Mouse (Mus musculus): ENCODE data around the gene Dst. TPM values are rescaled to one million over a fixed set of nuclear protein-coding genes. Genes with fewer than 3 reads are reported as not detected.

Dst gene
- polyA plus RNA-seq, 1 experiment from 2014 or later, result 28.4 TPM

DNA sequence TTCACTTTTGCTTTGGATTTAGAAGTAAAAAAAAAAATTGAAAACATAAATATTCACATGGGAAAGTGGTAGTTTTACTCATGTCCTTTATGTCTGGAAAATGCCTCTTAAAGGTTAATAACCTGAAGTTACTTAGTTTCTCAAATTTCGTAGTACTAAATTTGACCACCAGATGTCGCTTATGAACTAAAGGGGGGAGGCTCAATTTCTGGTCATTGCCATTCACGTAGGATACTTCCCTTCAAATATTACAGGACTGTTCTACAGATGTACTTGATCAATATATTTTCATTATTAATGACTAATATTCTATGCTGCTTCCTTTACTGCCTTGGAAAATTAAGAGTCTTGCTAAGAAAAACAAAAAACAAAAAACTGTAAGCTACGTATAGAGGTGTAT, 293.5 kb downstream of the Dst start:
- H3K27me3 ChIP-seq (replicated peaks), result no peaks in the 10 kb centered on the region
- H3K9me3 ChIP-seq (replicated peaks), result no peaks in the 10 kb centered on the region
- peaks cover 81% of the 10 kb centered on the region for H3K36me3 ChIP-seq
- no peak for ATAC-seq (ENCODE audit: insufficient number of reproducible peaks, low FRiP score)
- H3K4me1 ChIP-seq (replicated peaks), result no peaks in the 10 kb centered on the region
- no peak overlapping the region for H3K4me2 ChIP-seq
- WGBS, result 42% methylated on average over 4 of the region's 4 CpGs
- no peak overlapping the region for H3K9ac ChIP-seq
- no peak overlapping the region for H3K27ac ChIP-seq (ENCODE audit: poor library complexity, severe bottlenecking)
- no peak overlapping the region for H3K4me3 ChIP-seq

DNA sequence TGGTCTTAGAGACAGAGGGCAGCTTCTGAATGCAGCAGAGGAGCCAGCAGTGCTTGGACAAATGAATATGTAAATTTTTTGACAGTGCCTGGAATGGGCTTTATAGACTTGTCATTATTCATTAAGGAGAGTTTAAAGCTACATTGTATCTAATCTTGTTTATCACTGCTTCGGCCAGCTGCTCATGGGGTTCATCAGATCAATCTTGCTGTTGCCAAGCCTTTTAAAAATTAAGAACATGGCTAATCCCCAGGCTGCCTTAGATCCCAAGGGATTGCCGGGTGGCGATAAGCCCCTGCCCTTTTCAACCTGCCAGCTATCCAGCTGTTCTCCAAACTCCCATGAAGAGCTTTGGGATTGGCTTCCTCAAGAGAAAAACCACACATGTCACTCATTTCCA, 303.7 kb downstream of the Dst start:
- no peak overlapping the region for H3K9ac ChIP-seq
- H3K4me2 ChIP-seq, result no peak overlapping the region
- 80% methylated on average over 3 of the region's 3 CpGs for WGBS
- no peak overlapping the region for H3K4me3 ChIP-seq
- H3K4me1 ChIP-seq (replicated peaks), result peaks cover 5% of the 10 kb centered on the region; the same call in 1 of the 2 replicates
- no peak overlapping the region for H3K27ac ChIP-seq (ENCODE audit: poor library complexity, severe bottlenecking)
- no peaks in the 10 kb centered on the region for H3K27me3 ChIP-seq (replicated peaks)
- no peaks in the 10 kb centered on the region for H3K9me3 ChIP-seq (replicated peaks)
- ATAC-seq (ENCODE audit: insufficient number of reproducible peaks, low FRiP score), result no peak
- peaks cover 65% of the 10 kb centered on the region for H3K36me3 ChIP-seq

DNA sequence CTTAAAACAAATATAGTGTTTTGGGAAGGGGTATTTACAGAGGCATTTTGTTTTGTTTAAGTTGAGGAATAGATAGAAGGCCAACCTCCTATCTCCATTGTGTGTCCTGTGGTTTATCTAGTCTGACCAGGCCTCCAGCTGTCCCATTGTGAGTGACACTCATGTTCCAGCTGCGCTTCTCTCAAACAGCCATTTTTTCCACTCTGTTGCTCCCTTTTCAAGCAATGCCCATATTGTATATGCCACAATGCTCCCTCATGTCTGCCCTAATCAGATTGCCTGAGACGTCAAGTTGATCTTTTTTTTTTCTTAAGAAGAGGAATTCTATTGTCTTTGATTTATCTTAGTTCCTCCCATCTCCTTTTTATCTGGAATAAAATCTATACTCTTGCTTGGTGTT, 308.4 kb downstream of the Dst start:
- Histone ChIP-seq H3K4me2 (no peak overlapping the region), H3K4me3 (no peak overlapping the region), H3K4me1 (replicated peaks) (no peaks in the 10 kb centered on the region), H3K27me3 (replicated peaks) (no peaks in the 10 kb centered on the region), H3K36me3 (peaks cover 64% of the 10 kb centered on the region), H3K9me3 (replicated peaks) (no peaks in the 10 kb centered on the region), H3K27ac (ENCODE audit: poor library complexity, severe bottlenecking) (no peak overlapping the region), H3K9ac (no peak overlapping the region)
- ATAC-seq (ENCODE audit: insufficient number of reproducible peaks, low FRiP score), result no peak
- WGBS, result 68% methylated on average over 2 of the region's 2 CpGs

DNA sequence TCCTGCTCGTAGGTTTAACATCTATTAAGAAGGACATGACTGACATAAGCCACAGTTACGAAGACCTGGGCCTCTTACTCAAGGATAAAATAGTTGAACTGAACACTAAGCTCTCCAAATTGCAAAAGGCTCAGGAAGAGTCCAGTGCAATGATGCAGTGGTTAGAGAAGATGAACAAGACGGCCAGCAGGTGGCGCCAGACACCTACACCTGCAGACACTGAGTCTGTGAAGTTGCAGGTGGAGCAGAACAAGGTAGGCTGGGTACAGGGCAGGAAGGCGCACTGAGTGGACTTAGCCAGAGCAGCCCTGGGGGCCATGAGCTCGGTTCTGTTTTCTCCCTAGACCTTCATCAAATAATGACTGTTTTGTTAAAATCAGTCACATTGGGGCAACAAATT, 310.3 kb downstream of the Dst start:
- Histone ChIP-seq H3K27ac (ENCODE audit: poor library complexity, severe bottlenecking) (no peak overlapping the region), H3K4me1 (replicated peaks) (no peaks in the 10 kb centered on the region), H3K36me3 (peaks cover 58% of the 10 kb centered on the region), H3K9me3 (replicated peaks) (no peaks in the 10 kb centered on the region), H3K4me3 (no peak overlapping the region), H3K4me2 (no peak overlapping the region), H3K27me3 (replicated peaks) (no peaks in the 10 kb centered on the region), H3K9ac (no peak overlapping the region)
- 31% methylated on average over 6 of the region's 6 CpGs for WGBS
- no peak for ATAC-seq (ENCODE audit: insufficient number of reproducible peaks, low FRiP score)

DNA sequence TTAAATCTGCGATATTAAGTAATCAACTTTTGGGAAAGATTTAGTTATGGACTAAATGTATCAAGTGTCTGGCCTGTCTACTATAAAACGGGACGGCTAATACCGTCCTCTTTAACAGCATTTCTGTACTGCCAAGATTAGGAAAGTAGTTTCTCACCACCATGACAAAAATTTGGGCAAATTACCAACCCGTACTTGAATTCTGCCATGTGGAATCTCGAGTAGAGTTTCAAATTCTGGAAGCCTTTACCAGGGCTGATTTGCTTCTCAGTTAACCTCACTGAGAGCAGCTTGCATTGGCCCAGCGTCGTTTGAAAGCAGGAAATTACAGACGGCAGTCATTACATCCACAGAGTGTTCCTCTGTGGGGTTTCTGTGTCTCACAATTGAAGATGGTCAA, 310.8 kb downstream of the Dst start:
- H3K9me3 ChIP-seq (replicated peaks), result no peaks in the 10 kb centered on the region
- no peak overlapping the region for H3K9ac ChIP-seq
- no peak overlapping the region for H3K4me2 ChIP-seq
- 82% methylated on average over 9 of the region's 9 CpGs for WGBS
- no peaks in the 10 kb centered on the region for H3K27me3 ChIP-seq (replicated peaks)
- no peaks in the 10 kb centered on the region for H3K4me1 ChIP-seq (replicated peaks)
- no peak for ATAC-seq (ENCODE audit: insufficient number of reproducible peaks, low FRiP score)
- peaks cover 57% of the 10 kb centered on the region for H3K36me3 ChIP-seq
- no peak overlapping the region for H3K4me3 ChIP-seq
- H3K27ac ChIP-seq (ENCODE audit: poor library complexity, severe bottlenecking), result no peak overlapping the region

DNA sequence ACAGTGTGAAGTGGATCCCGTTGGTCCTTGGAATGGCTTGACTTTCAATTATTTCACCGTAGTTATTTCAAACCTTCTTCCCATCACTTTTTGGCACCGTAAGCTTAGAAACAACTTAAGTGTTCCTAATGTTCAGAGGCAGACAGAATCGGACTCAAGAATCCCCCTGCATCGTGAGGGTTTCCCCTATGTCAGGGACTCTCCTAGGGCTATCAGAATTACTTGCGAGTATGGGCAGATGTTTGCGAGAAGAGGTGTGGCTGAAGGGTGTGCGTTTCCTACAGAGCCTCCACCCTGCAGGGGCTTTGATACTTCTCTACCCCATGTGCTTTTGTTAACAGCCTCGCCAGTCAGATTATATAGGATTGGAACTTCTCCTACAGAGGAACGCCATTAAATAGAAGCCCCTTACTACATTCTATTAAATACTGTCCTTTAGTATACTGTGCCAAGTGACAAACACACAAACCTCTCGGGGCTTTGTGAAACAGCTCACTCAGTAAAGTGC, 312.1 kb downstream of the Dst start:
- 81% methylated on average over 11 of the region's 11 CpGs for WGBS
- Histone ChIP-seq H3K4me2 (no peak overlapping the region), H3K27ac (ENCODE audit: poor library complexity, severe bottlenecking) (no peak overlapping the region), H3K36me3 (peaks cover 58% of the 10 kb centered on the region), H3K9ac (no peak overlapping the region), H3K4me3 (no peak overlapping the region), H3K9me3 (replicated peaks) (no peaks in the 10 kb centered on the region), H3K4me1 (replicated peaks) (no peaks in the 10 kb centered on the region), H3K27me3 (replicated peaks) (no peaks in the 10 kb centered on the region)
- ATAC-seq (ENCODE audit: insufficient number of reproducible peaks, low FRiP score), result no peak

DNA sequence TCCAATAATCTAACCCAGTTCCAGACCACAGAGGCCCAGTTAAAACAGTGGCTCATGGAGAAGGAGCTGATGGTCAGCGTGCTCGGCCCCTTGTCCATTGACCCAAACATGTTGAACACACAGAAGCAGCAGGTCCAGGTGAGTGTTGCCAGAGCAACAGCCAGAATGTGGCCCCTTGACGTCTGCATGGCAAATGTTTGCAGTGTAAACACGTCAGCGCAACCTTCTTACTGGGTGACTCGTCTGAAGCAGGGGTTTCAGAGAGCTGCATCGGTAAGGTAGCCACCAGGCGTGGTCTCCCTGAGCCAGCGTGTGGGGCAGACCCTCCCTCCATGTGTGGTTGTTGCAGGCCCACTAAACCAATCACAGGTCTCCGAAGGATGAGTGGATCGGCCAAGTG, 315.8 kb downstream of the Dst start:
- H3K9ac ChIP-seq, result no peak overlapping the region
- H3K27ac ChIP-seq (ENCODE audit: poor library complexity, severe bottlenecking), result no peak overlapping the region
- WGBS, result 85% methylated on average over 11 of the region's 11 CpGs
- no peaks in the 10 kb centered on the region for H3K4me1 ChIP-seq (replicated peaks)
- H3K9me3 ChIP-seq (replicated peaks), result no peaks in the 10 kb centered on the region
- no peak for ATAC-seq (ENCODE audit: insufficient number of reproducible peaks, low FRiP score)
- H3K27me3 ChIP-seq (replicated peaks), result no peaks in the 10 kb centered on the region
- no peak overlapping the region for H3K4me3 ChIP-seq
- H3K36me3 ChIP-seq, result peaks cover 74% of the 10 kb centered on the region
- H3K4me2 ChIP-seq, result no peak overlapping the region

DNA sequence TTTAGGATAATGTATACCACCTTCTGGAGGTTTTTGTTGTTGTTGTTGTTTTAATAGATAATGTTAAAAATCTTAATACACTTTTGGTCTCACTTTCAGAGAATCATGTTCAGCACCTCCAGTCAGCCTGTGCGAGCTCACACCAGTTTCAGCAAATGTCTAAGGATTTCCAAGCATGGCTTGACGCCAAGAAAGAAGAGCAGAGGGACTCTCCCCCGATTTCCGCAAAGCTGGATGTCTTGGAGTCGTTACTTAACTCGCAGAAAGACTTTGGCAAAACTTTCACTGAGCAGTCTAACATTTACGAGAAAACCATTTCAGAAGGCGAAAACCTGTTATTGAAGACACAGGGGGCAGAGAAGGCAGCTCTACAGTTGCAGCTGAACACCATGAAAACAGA, 319.7 kb downstream of the Dst start:
- H3K36me3 ChIP-seq, result peaks cover 65% of the 10 kb centered on the region
- H3K9ac ChIP-seq, result no peak overlapping the region

DNA sequence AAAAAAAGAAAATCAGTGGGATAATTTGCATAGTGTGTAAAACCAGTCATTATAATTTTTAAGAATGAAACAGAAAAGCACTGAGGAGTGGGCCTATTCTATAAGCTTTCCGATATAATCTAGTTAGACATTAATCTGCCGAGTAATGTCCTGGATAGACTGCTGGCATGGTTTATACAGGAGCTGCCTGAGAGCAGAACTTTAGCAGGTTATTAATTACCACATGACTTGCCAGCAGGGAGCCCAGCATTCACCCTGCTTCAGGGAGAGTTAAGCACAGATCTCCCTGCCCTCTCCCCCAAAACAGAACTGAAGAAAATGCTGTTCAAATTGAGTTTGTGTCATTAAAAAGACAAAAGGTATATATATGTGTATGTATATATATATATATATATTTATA, 323.0 kb downstream of the Dst start:
- 84% methylated on average over 2 of the region's 2 CpGs for WGBS
- Histone ChIP-seq H3K27me3 (replicated peaks) (no peaks in the 10 kb centered on the region), H3K36me3 (peaks cover 38% of the 10 kb centered on the region), H3K4me3 (no peak overlapping the region), H3K27ac (ENCODE audit: poor library complexity, severe bottlenecking) (no peak overlapping the region), H3K9ac (no peak overlapping the region), H3K4me2 (no peak overlapping the region), H3K4me1 (replicated peaks) (peaks cover 2% of the 10 kb centered on the region), H3K9me3 (replicated peaks) (no peaks in the 10 kb centered on the region)
- ATAC-seq (ENCODE audit: insufficient number of reproducible peaks, low FRiP score), result no peak

More for the DNA sequence above, 319.7 kb downstream of the Dst start:
- 81% methylated on average over 8 of the region's 8 CpGs for WGBS
- no peak for ATAC-seq (ENCODE audit: insufficient number of reproducible peaks, low FRiP score)
- H3K4me2 ChIP-seq, result no peak overlapping the region
- H3K27me3 ChIP-seq (replicated peaks), result no peaks in the 10 kb centered on the region
- H3K9me3 ChIP-seq (replicated peaks), result no peaks in the 10 kb centered on the region
- no peak overlapping the region for H3K27ac ChIP-seq (ENCODE audit: poor library complexity, severe bottlenecking)
- no peak overlapping the region for H3K4me3 ChIP-seq
- H3K4me1 ChIP-seq (replicated peaks), result no peaks in the 10 kb centered on the region

DNA sequence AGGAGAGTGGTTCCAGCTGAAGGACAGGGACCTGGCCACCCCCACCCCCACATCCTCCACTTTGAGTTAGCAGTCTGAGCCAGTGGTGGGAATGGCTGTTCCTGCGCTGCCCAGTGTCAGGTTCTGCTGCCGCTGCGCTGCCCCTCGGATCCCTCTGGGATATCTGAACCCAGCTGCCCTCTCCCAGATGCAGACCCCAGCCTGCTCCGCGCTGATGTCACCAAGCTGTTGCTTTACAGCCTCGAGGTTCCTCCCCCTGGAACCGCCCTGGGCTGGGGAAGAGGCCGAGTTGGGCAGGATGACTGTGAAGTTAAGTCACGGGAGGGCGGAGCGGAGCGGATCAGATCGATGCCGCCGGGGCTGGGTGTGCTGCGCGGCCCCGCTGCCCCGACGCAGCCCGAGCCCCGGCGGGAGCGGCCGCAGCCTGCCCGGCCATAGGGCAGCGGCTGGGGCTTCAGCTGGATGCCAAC, 328.3 kb downstream of the Dst start:
- no peak overlapping the region; the same call in 1 of the 2 replicates for H3K27ac ChIP-seq (ENCODE audit: poor library complexity, severe bottlenecking)
- H3K9me3 ChIP-seq (replicated peaks), result no peaks in the 10 kb centered on the region
- H3K9ac ChIP-seq, result peak overlapping the region; percentile 80
- peak overlapping the region; percentile 79 for H3K4me2 ChIP-seq
- peaks cover 7% of the 10 kb centered on the region for H3K36me3 ChIP-seq
- ATAC-seq (ENCODE audit: insufficient number of reproducible peaks, low FRiP score), result peak; percentile 86
- peak overlapping the region; percentile 62 for H3K4me3 ChIP-seq
- no peaks in the 10 kb centered on the region for H3K27me3 ChIP-seq (replicated peaks)
- WGBS, result under 1% methylated on average over 28 of the region's 28 CpGs
- H3K4me1 ChIP-seq (replicated peaks), result peaks cover 28% of the 10 kb centered on the region

DNA sequence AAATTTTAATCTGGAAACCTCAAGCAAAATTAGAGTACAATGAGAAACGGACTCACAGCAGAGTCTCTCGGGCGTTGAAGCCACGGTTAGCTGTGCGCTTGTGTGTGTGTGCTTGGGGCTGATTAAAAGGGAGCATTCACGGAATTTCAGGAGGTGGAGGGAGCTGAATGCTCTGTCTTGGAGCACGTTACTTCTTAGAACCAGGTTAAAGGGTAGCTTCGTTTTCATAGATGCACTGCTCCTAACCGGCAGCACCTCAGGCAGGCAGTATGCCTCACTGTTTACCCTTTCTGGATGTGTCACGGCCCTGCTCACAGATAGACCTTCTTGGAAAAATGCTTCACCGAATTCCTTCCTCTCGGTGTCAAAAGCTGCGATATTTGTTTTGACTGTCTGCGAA, 329.2 kb downstream of the Dst start:
- Histone ChIP-seq H3K4me3 (peak overlapping the region; percentile 62), H3K4me1 (replicated peaks) (peaks cover 28% of the 10 kb centered on the region), H3K9me3 (replicated peaks) (no peaks in the 10 kb centered on the region), H3K27me3 (replicated peaks) (no peaks in the 10 kb centered on the region), H3K36me3 (no peaks in the 10 kb centered on the region; the same call in 1 of the 2 replicates), H3K4me2 (peak overlapping the region; percentile 79), H3K9ac (peak overlapping the region; percentile 42), H3K27ac (ENCODE audit: poor library complexity, severe bottlenecking) (0 out of 2 replicates have a peak overlapping the region, but pooled peaks have one; percentile 9)
- 41% methylated on average over 14 of the region's 14 CpGs for WGBS
- ATAC-seq (ENCODE audit: insufficient number of reproducible peaks, low FRiP score), result no peak

DNA sequence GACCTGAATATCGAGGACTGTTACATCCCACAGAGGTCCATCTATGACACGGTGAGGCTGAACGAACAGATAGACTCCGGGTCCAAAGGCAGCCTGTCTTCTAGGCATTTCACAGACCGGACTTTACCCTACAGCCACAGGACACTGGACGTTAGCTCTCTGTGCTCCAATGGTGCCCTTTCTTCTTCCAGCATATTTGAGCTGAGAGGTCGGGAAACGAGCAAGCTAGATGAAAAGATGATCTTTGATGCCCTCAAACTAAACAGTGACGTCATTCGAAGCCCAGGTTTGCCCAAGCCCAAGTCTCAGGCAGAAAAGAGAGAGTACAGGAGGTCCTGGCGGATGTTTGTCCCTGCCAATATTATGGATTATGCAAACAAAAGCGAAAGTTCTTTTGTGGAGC, 329.7 kb downstream of the Dst start:
- peaks cover 3% of the 10 kb centered on the region for H3K36me3 ChIP-seq
- H3K27ac ChIP-seq (ENCODE audit: poor library complexity, severe bottlenecking), result no peak overlapping the region
- no peaks in the 10 kb centered on the region for H3K27me3 ChIP-seq (replicated peaks)
- H3K4me3 ChIP-seq, result peak overlapping the region; percentile 62; the same call in 1 of the 2 replicates
- WGBS, result 66% methylated on average over 12 of the region's 12 CpGs
- peak overlapping the region; percentile 79 for H3K4me2 ChIP-seq
- no peak overlapping the region for H3K9ac ChIP-seq
- H3K9me3 ChIP-seq (replicated peaks), result no peaks in the 10 kb centered on the region
- no peak for ATAC-seq (ENCODE audit: insufficient number of reproducible peaks, low FRiP score)
- H3K4me1 ChIP-seq (replicated peaks), result peaks cover 28% of the 10 kb centered on the region
